Mouse (Mus musculus) embryonic facial prominence, embryonic 11.5 days (tissue): Measurements from ENCODE around the gene Grk6. TPM values are rescaled to one million over a fixed set of nuclear protein-coding genes. Genes with fewer than 3 reads are reported as not detected.
A peak's percentile ranks its signal among the peaks of the same experiment; 100 is the strongest.

Experiments
- ATAC-seq: fragments of 200-750 bp; cut with Nextera tagmentation; replicated peaks from 2 replicates; pipeline ENCODE4 v1.8.0; 2017; ENCODE audit warnings: low read depth; ENCODE audit not compliant: insufficient number of reproducible peaks, low FRiP score, low TSS enrichment
- DNase-seq: peaks from one replicate; pipeline ENCODE4 v3.0.0-alpha.2; 2015; ENCODE audit warnings: low spot score
- H3K27ac ChIP-seq: fragments of 300-500 bp; sonication (generic); replicated peaks from 2 replicates; pipeline ENCODE4 v1.5.1; 2014; ENCODE audit warnings: mild to moderate bottlenecking, low read depth, low read length, control low read depth
- H3K27me3 ChIP-seq: fragments of 300-500 bp; sonication (generic); 2 replicates; pipeline ENCODE4 v1.6.1; 2014; ENCODE audit warnings: mild to moderate bottlenecking, low read length, moderate library complexity, mixed read lengths; ENCODE audit not compliant: control insufficient read depth, insufficient read depth
- H3K36me3 ChIP-seq: fragments of 300-500 bp; sonication (generic); replicated peaks from 2 replicates; pipeline ENCODE4 v1.6.1; 2014; ENCODE audit warnings: low read depth, mild to moderate bottlenecking, low read length, moderate library complexity, mixed read lengths; ENCODE audit not compliant: control insufficient read depth, insufficient read depth
- H3K4me1 ChIP-seq: fragments of 300-500 bp; sonication (generic); 2 replicates; pipeline ENCODE4 v1.6.1; 2014; ENCODE audit warnings: low read length, mixed read lengths; ENCODE audit not compliant: control insufficient read depth, insufficient read depth
- H3K4me2 ChIP-seq: fragments of 300-500 bp; sonication (generic); 2 replicates; pipeline ENCODE4 v1.6.1; 2014; ENCODE audit warnings: low read depth, mild to moderate bottlenecking, control low read depth, low read length, moderate library complexity
- H3K4me3 ChIP-seq: fragments of 300-500 bp; sonication (generic); 2 replicates; pipeline ENCODE4 v1.5.1; 2014; ENCODE audit warnings: low read depth, low read length, control low read depth
- H3K9ac ChIP-seq: fragments of 300-500 bp; sonication (generic); replicated peaks from 2 replicates; pipeline ENCODE4 v1.6.1; 2014; ENCODE audit warnings: mild to moderate bottlenecking, control low read depth, low read length
- H3K9me3 ChIP-seq: fragments of 300-500 bp; sonication (generic); replicated peaks from 2 replicates; pipeline ENCODE4 v1.6.1; 2016; ENCODE audit warnings: mild to moderate bottlenecking, low read length, inconsistent platforms, mixed read lengths; ENCODE audit not compliant: control insufficient read depth
- WGBS: fragments of 180-500 bp; shearing (Covaris S2); extraction: QIAGEN DNeasy Blood & Tissue Kit; methylation state at CpG from one replicate; pipeline ENCODE4 v1.1.7; 2014; 5-methylcytosine and 5-hydroxymethylcytosine counted together
- polyA plus RNA-seq: library from polyadenylated mRNA; unstranded; fragments of >200 nt; fragmentation: Nextera tagmentation; extraction: Ambion mirVana; gene quantifications from 2 replicates; pipeline ENCODE4 v1.2.1, GENCODE M21; 2014

Gene Grk6
- polyA plus RNA-seq, result 50.4 and 59.7 TPM in 2 replicates

GRCm38 (mm10) chr13:55444937-55445315 lies at the start of gene Grk6:
TSS of gene Grk6 (plus strand) at chr13:55445072.
- Histone ChIP-seq H3K36me3 (no peaks in the 10 kb centered on the region; the same call in 1 of the 2 replicates), H3K4me3 (peak within 1 kb of the TSS; percentile 87), H3K27ac (peak within 1 kb of the TSS; percentile 94), H3K9me3 (no peaks in the 10 kb centered on the region), H3K4me1 (peaks cover 10% of the 10 kb centered on the region), H3K27me3 (no peaks in the 10 kb centered on the region), H3K9ac (peak within 1 kb of the TSS; percentile 96), H3K4me2 (peak within 1 kb of the TSS; percentile 79)
- peak; percentile 95 for ATAC-seq
- WGBS, result under 1% methylated on average over 27 of the region's 35 CpGs
- peak; percentile 100 for DNase-seq

- no peaks in the 10 kb centered on the region for H3K4me1 ChIP-seq
- no peak for DNase-seq
- H3K4me3 ChIP-seq, result no peak within 1 kb of the TSS
- no peak within 1 kb of the TSS for H3K27ac ChIP-seq
- WGBS, result 85% methylated on average over 1 of the region's 1 CpGs
- no peaks in the 10 kb centered on the region for H3K27me3 ChIP-seq
- ATAC-seq, result no peak
- no peaks in the 10 kb centered on the region for H3K36me3 ChIP-seq
- no peaks in the 10 kb centered on the region for H3K9me3 ChIP-seq
- no peak within 1 kb of the TSS for H3K9ac ChIP-seq
- no peak within 1 kb of the TSS for H3K4me2 ChIP-seq
These were observed 46.8 kb upstream of the Grk6 start, which contains the start of gene Slc34a1 for GRCm38 (mm10) chr13:55398088-55398487. TSS of gene Slc34a1 (plus strand) at chr13:55398187.

GRCm38 (mm10) chr13:55399300-55400038 lies 45.4 kb upstream of the Grk6 start:
- H3K27ac ChIP-seq, result no peak overlapping the region

GRCm38 (mm10) chr13:55400039-55400346 lies 44.9 kb upstream of the Grk6 start:
- 86% methylated on average over 1 of the region's 1 CpGs for WGBS
- no peak for ATAC-seq

More at GRCm38 (mm10) chr13:55399300-55400038, 45.4 kb upstream of the Grk6 start:
- H3K4me3 ChIP-seq, result no peak overlapping the region
- no peaks in the 10 kb centered on the region for H3K4me1 ChIP-seq
- no peak overlapping the region for H3K9ac ChIP-seq
- ATAC-seq, result no peak
- H3K36me3 ChIP-seq, result no peaks in the 10 kb centered on the region
- H3K27me3 ChIP-seq, result no peaks in the 10 kb centered on the region; the same call in 1 of the 2 replicates
- H3K4me2 ChIP-seq, result no peak overlapping the region
- DNase-seq, result no peak
- H3K9me3 ChIP-seq, result no peaks in the 10 kb centered on the region
- 58% methylated on average over 5 of the region's 5 CpGs for WGBS

GRCm38 (mm10) chr13:55403266-55403665 lies 41.6 kb upstream of the Grk6 start:
- no peaks in the 10 kb centered on the region for H3K4me1 ChIP-seq
- no peaks in the 10 kb centered on the region for H3K36me3 ChIP-seq
- H3K27ac ChIP-seq, result no peak overlapping the region
- WGBS, result 70% methylated on average over 7 of the region's 7 CpGs
- H3K4me3 ChIP-seq, result no peak overlapping the region
- H3K4me2 ChIP-seq, result no peak overlapping the region
- no peaks in the 10 kb centered on the region for H3K9me3 ChIP-seq
- DNase-seq, result no peak
- no peaks in the 10 kb centered on the region; the same call in 1 of the 2 replicates for H3K27me3 ChIP-seq
- ATAC-seq, result no peak
- H3K9ac ChIP-seq, result no peak overlapping the region; the same call in 1 of the 2 replicates

More at GRCm38 (mm10) chr13:55400039-55400346, 44.9 kb upstream of the Grk6 start:
- Histone ChIP-seq H3K9me3 (no peaks in the 10 kb centered on the region), H3K4me1 (no peaks in the 10 kb centered on the region), H3K27ac (no peak overlapping the region), H3K27me3 (no peaks in the 10 kb centered on the region; the same call in 1 of the 2 replicates), H3K4me2 (no peak overlapping the region), H3K4me3 (no peak overlapping the region), H3K36me3 (no peaks in the 10 kb centered on the region), H3K9ac (no peak overlapping the region)
- no peak for DNase-seq

GRCm38 (mm10) chr13:55403935-55404852 lies 40.7 kb upstream of the Grk6 start:
- H3K4me3 ChIP-seq, result no peak overlapping the region
- H3K27ac ChIP-seq, result no peak overlapping the region

GRCm38 (mm10) chr13:55404853-55405782 lies 39.8 kb upstream of the Grk6 start:
- DNase-seq, result peak; percentile 94
- Histone ChIP-seq H3K27ac (no peak overlapping the region), H3K9ac (peak overlapping the region; percentile 48), H3K4me1 (no peaks in the 10 kb centered on the region), H3K9me3 (no peaks in the 10 kb centered on the region), H3K36me3 (no peaks in the 10 kb centered on the region), H3K4me3 (no peak overlapping the region), H3K4me2 (no peak overlapping the region), H3K27me3 (no peaks in the 10 kb centered on the region; the same call in 1 of the 2 replicates)
- ATAC-seq, result peak; percentile 82
- WGBS, result 14% methylated on average over 11 of the region's 11 CpGs

More at GRCm38 (mm10) chr13:55403935-55404852, 40.7 kb upstream of the Grk6 start:
- 73% methylated on average over 15 of the region's 15 CpGs for WGBS
- ATAC-seq (no peak), DNase-seq (no peak)
- H3K4me1 ChIP-seq, result no peaks in the 10 kb centered on the region
- no peaks in the 10 kb centered on the region for H3K36me3 ChIP-seq
- no peak overlapping the region for H3K4me2 ChIP-seq
- no peaks in the 10 kb centered on the region for H3K9me3 ChIP-seq
- no peaks in the 10 kb centered on the region; the same call in 1 of the 2 replicates for H3K27me3 ChIP-seq
- H3K9ac ChIP-seq, result no peak overlapping the region
